Mouse (Mus musculus) large intestine, adult 2 months (tissue): ENCODE data around the gene Syngr2. TPM values are rescaled to one million over a fixed set of nuclear protein-coding genes. Genes with fewer than 3 reads are reported as not detected.
"Not testable (repeated sequence)": the region's sequence is repeated elsewhere in the genome, so short reads cannot be mapped to it uniquely, and the experiment has no call there.

Experiments used
- DNase-seq: peaks from one replicate; pipeline ENCODE4 v3.0.0-alpha.2; 2012; ENCODE audit warnings: low read depth, low spot score
- WGBS: fragments of 180-500 bp; shearing (Covaris S2); methylation state at CpG from one replicate; pipeline ENCODE4 v1.1.7; 2018; 5-methylcytosine and 5-hydroxymethylcytosine counted together
- polyA plus RNA-seq: library from polyadenylated mRNA; depleted of rRNA; stranded (reverse); fragments of >200 nt; gene quantifications from 2 replicates; pipeline ENCODE4 v1.2.3, GENCODE M21; 2012

Syngr2 gene
- polyA plus RNA-seq, 1 experiment: 353 TPM

GRCm38 (mm10) chr11:117828149-117828887 is 18.9 kb downstream of the Syngr2 start:
- no peak for DNase-seq
- WGBS: 10% methylated on average over 18 of the region's 18 CpGs

- DNase-seq: no peak
- WGBS: 29% methylated on average over 9 of the region's 9 CpGs
Measured at GRCm38 (mm10) chr11:117828888-117829604, 19.6 kb downstream of the Syngr2 start.

GRCm38 (mm10) chr11:117829671-117830215 is 20.3 kb downstream of the Syngr2 start:
- no peak for DNase-seq
- 17% methylated on average over 2 of the region's 2 CpGs for WGBS

GRCm38 (mm10) chr11:117830401-117830800 is 20.9 kb downstream of the Syngr2 start:
- WGBS: 26% methylated on average over 9 of the region's 9 CpGs

GRCm38 (mm10) chr11:117832086-117832969 is 22.9 kb downstream of the Syngr2 start:
- DNase-seq: no peak
- WGBS: 19% methylated on average over 28 of the region's 28 CpGs

More at GRCm38 (mm10) chr11:117830401-117830800, 20.9 kb downstream of the Syngr2 start:
- DNase-seq: no peak

GRCm38 (mm10) chr11:117833509-117833908 is 24.0 kb downstream of the Syngr2 start:
- 49% methylated on average over 6 of the region's 6 CpGs for WGBS

GRCm38 (mm10) chr11:117834086-117834485 is 24.6 kb downstream of the Syngr2 start:
- WGBS: 30% methylated on average over 8 of the region's 8 CpGs
- no peak for DNase-seq

More at GRCm38 (mm10) chr11:117833509-117833908, 24.0 kb downstream of the Syngr2 start:
- not testable (repeated sequence) for DNase-seq

- DNase-seq: no peak
- 23% methylated on average over 13 of the region's 13 CpGs for WGBS
Measured at GRCm38 (mm10) chr11:117836306-117836705, 26.8 kb downstream of the Syngr2 start.

- 25% methylated on average over 2 of the region's 2 CpGs for WGBS
- DNase-seq: no peak
Measured at GRCm38 (mm10) chr11:117838572-117838971, 29.1 kb downstream of the Syngr2 start.

- DNase-seq: no peak
- WGBS: 80% methylated on average over 1 of the region's 1 CpGs
Measured at GRCm38 (mm10) chr11:117839021-117839420, 29.6 kb downstream of the Syngr2 start.

GRCm38 (mm10) chr11:117840910-117841309 is 31.4 kb downstream of the Syngr2 start:
- 52% methylated on average over 1 of the region's 1 CpGs for WGBS
- no peak for DNase-seq

- no peak for DNase-seq
- 89% methylated on average over 2 of the region's 2 CpGs for WGBS
Measured at GRCm38 (mm10) chr11:117843434-117843833, 34.0 kb downstream of the Syngr2 start.

- WGBS: 81% methylated on average over 2 of the region's 2 CpGs
- DNase-seq: no peak
Measured at GRCm38 (mm10) chr11:117844997-117845396, 35.5 kb downstream of the Syngr2 start.

GRCm38 (mm10) chr11:117845651-117846050 is 36.2 kb downstream of the Syngr2 start:
- no peak for DNase-seq
- 83% methylated on average over 2 of the region's 2 CpGs for WGBS

GRCm38 (mm10) chr11:117846640-117847039 is 37.2 kb downstream of the Syngr2 start:
- 17% methylated on average over 5 of the region's 5 CpGs for WGBS
- no peak for DNase-seq

- no peak for DNase-seq
- WGBS: 33% methylated on average over 7 of the region's 7 CpGs
Measured at GRCm38 (mm10) chr11:117847593-117848215, 38.2 kb downstream of the Syngr2 start.

- no peak for DNase-seq
- 3% methylated on average over 19 of the region's 19 CpGs for WGBS
Measured at GRCm38 (mm10) chr11:117848271-117848984, 39.0 kb downstream of the Syngr2 start.

GRCm38 (mm10) chr11:117848985-117849671 is 39.7 kb downstream of the Syngr2 start, which contains the start of gene Birc5:
Gene Birc5, plus strand, starts transcription at chr11:117849251.
- DNase-seq: no peak
- WGBS: under 1% methylated on average over 51 of the region's 51 CpGs
